11 mouse cellular contexts compared by ENCODE assay signal in genomic region chr7:87583868-87584267, GRCm38 (mm10). TPM values are rescaled to one million over a fixed set of nuclear protein-coding genes. Genes with fewer than 3 reads are reported as not detected.
A peak's percentile ranks its signal among the peaks of the same experiment; 100 is the strongest.
DNase-seq lines count a peak whose midpoint lies in the region; ATAC-seq and TF ChIP-seq lines count a peak whose summit lies in the region.
"Had no signal": no experiment of that assay in that cellular context is flagged by ENCODE, and none has a peak within 500 bp of the region (broad histone marks: within the 10 kb centered on the region; RNA-seq: fewer than 3 reads in every experiment).

TSS of gene Grm5 (plus strand) at chr7:87584168.

- H3K4me3 ChIP-seq in heart, embryonic 12.5 days, result no peak within 1 kb of the TSS
- H3K4me3 ChIP-seq in E14TG2a.4 (replicated peaks; ENCODE audit: low read length), result peak within 1 kb of the TSS; percentile 65
- peak within 1 kb of the TSS; percentile 54 for H3K4me3 ChIP-seq in hindbrain, embryonic 10.5 days
- no peak within 1 kb of the TSS for H3K4me3 ChIP-seq in limb, embryonic 11.5 days (ENCODE audit: low read depth, low read length)

- DNase-seq in heart, adult 11 months, result no peak
- no peak for DNase-seq in hindbrain, embryonic 10.5 days (ENCODE audit: low spot score)
- DNase-seq in limb, embryonic 11.5 days (ENCODE audit: low spot score), result no peak
- DNase-seq in cerebellum, postnatal 10 days, result no peak
- no peak for DNase-seq in right cerebral cortex, adult 2 months (ENCODE audit: low spot score in 2 of 2)
- DNase-seq: B cell, adult 2 months; cerebellum, adult 9-10 months had no signal

- peak within 1 kb of the TSS; percentile 50 for H3K4me2 ChIP-seq in heart, embryonic 12.5 days
- H3K4me2 ChIP-seq in limb, embryonic 11.5 days (ENCODE audit: low read depth, severe bottlenecking), result peak within 1 kb of the TSS; percentile 27

- TF ChIP-seq CTCF in E14TG2a.4 (conservative IDR thresholded peaks at IDR 0.05; ENCODE audit: low read length), result no peak

- H3K27ac ChIP-seq in heart, embryonic 12.5 days (ENCODE audit: poor library complexity, severe bottlenecking), result no peak within 1 kb of the TSS
- H3K27ac ChIP-seq in hindbrain, embryonic 10.5 days, result peak within 1 kb of the TSS; percentile 57; the same call in 1 of the 2 replicates
- no peak within 1 kb of the TSS for H3K27ac ChIP-seq in limb, embryonic 11.5 days (replicated peaks; ENCODE audit: low read depth, low read length)

- H3K9me3 ChIP-seq in heart, embryonic 12.5 days (replicated peaks), result no peaks in the 10 kb centered on the region
- H3K9me3 ChIP-seq in E14TG2a.4 (ENCODE audit: low read length), result no peaks in the 10 kb centered on the region
- no peaks in the 10 kb centered on the region for H3K9me3 ChIP-seq in hindbrain, embryonic 10.5 days
- H3K9me3 ChIP-seq in limb, embryonic 11.5 days (ENCODE audit: control insufficient read depth, low read length), result no peaks in the 10 kb centered on the region

- no peak within 1 kb of the TSS for H3K9ac ChIP-seq in heart, embryonic 12.5 days
- H3K9ac ChIP-seq in limb, embryonic 11.5 days (ENCODE audit: low read length), result no peak within 1 kb of the TSS

- H3K36me3 ChIP-seq in heart, embryonic 12.5 days, result no peaks in the 10 kb centered on the region
- no peaks in the 10 kb centered on the region for H3K36me3 ChIP-seq in E14TG2a.4 (ENCODE audit: insufficient read depth, low read length)
- no peaks in the 10 kb centered on the region for H3K36me3 ChIP-seq in hindbrain, embryonic 10.5 days
- H3K36me3 ChIP-seq in limb, embryonic 11.5 days (ENCODE audit: control insufficient read depth, insufficient read depth, low read length), result no peaks in the 10 kb centered on the region

- H3K4me1 ChIP-seq in heart, embryonic 12.5 days (replicated peaks), result 0 out of 2 replicates have a peak, but pooled peaks cover 3% of the 10 kb centered on the region
- H3K4me1 ChIP-seq in E14TG2a.4 (replicated peaks; ENCODE audit: low read depth, low read length), result 0 out of 2 replicates have a peak, but pooled peaks cover 3% of the 10 kb centered on the region
- H3K4me1 ChIP-seq in hindbrain, embryonic 10.5 days (replicated peaks), result peaks cover 8% of the 10 kb centered on the region
- H3K4me1 ChIP-seq in limb, embryonic 11.5 days (ENCODE audit: control insufficient read depth, insufficient read depth, low read length), result no peaks in the 10 kb centered on the region

- 18% methylated on average over 2 of the region's 2 CpGs for WGBS in heart, embryonic 12.5 days
- 14% methylated on average over 2 of the region's 2 CpGs for WGBS in hindbrain, embryonic 10.5 days
- 31% methylated on average over 2 of the region's 2 CpGs for WGBS in limb, embryonic 11.5 days

- ATAC-seq in heart, embryonic 12.5 days (ENCODE audit: insufficient number of reproducible peaks, low FRiP score), result no peak
- no peak for ATAC-seq in limb, embryonic 11.5 days (ENCODE audit: insufficient number of reproducible peaks, low FRiP score, low TSS enrichment, low read depth)
- no peak for ATAC-seq in granulocyte monocyte progenitor cell, adult 5-6 weeks (replicated peaks; ENCODE audit: poor library complexity, severe bottlenecking)

- H3K27me3 ChIP-seq in heart, embryonic 12.5 days (replicated peaks), result peaks cover 26% of the 10 kb centered on the region
- peaks cover 34% of the 10 kb centered on the region for H3K27me3 ChIP-seq in E14TG2a.4 (ENCODE audit: insufficient read depth, low read length)
- peaks cover 48% of the 10 kb centered on the region for H3K27me3 ChIP-seq in hindbrain, embryonic 10.5 days (ENCODE audit: insufficient read depth, poor library complexity, severe bottlenecking)
- H3K27me3 ChIP-seq in limb, embryonic 11.5 days (ENCODE audit: control insufficient read depth, insufficient read depth, low read length), result peaks cover 15% of the 10 kb centered on the region

RNA-seq across cellular contexts. Expression of gene Grm5, which starts in this region (rescaled TPM):
- polyA plus RNA-seq in heart, embryonic 12.5 days (2016; fragmentation: Nextera tagmentation; extraction: Ambion mirVana), result not detected in 2 replicates
- 0.07 and 0.41 TPM in 2 replicates for polyA plus RNA-seq in hindbrain, embryonic 10.5 days (2016; fragmentation: Nextera tagmentation; extraction: Ambion mirVana)
- 0.04 TPM in 1 of 2 replicates, not detected in the other for polyA plus RNA-seq in limb, embryonic 11.5 days (2014; fragmentation: Nextera tagmentation; extraction: Ambion mirVana)
- total RNA-seq in granulocyte monocyte progenitor cell, adult 5-6 weeks (2014; fragmentation: Nextera tagmentation), result not detected in 2 replicates
- not detected in 2 replicates for total RNA-seq in granulocyte monocyte progenitor cell, adult 5-6 weeks (2017)
- total RNA-seq: hematopoietic stem cell, adult 5-6 weeks had no signal

Comparison
In these comparisons a context has a peak if more than half of its experiments do, and no peak if none do; other contexts are left out.
1. H3K4me3 ChIP-seq: peak in E14TG2a.4 (single experiment) and hindbrain, embryonic 10.5 days (single experiment); none in heart, embryonic 12.5 days (single experiment) and limb, embryonic 11.5 days (single experiment).